Mouse (Mus musculus): ENCODE data around the gene Ninj1. TPM values are rescaled to one million over a fixed set of nuclear protein-coding genes. Genes with fewer than 3 reads are reported as not detected.

The Ninj1 gene
- polyA plus RNA-seq, 1 experiment, result 53.6 TPM

- H3K4me1 ChIP-seq (ENCODE audit: control insufficient read depth, insufficient read depth, insufficient read length, low read length), result peaks cover 14% of the 10 kb centered on the region
- H3K27ac ChIP-seq (ENCODE audit: insufficient read depth, low read depth, low read length), result peak within 1 kb of the TSS; percentile 82
- H3K36me3 ChIP-seq (ENCODE audit: control insufficient read depth, insufficient read depth, low read length), result no peaks in the 10 kb centered on the region
- TF ChIP-seq POLR2A (IDR thresholded peaks at IDR 0.05; ENCODE audit: low read depth, low read length) (peak; percentile 97), CTCF (IDR thresholded peaks at IDR 0.05; ENCODE audit: extremely low read depth, insufficient read length, insufficient replicate concordance, low read depth, low read length) (no peak)
- 1% methylated on average over 78 of the region's 78 CpGs for WGBS
- no peaks in the 10 kb centered on the region for H3K27me3 ChIP-seq (ENCODE audit: control insufficient read depth, insufficient read depth, low read length)
- H3K4me3 ChIP-seq (ENCODE audit: low read depth, low read length), result peak within 1 kb of the TSS; percentile 86
Observed at GRCm38 (mm10) chr13:49215504-49216219, 28.4 kb downstream of the Ninj1 start, which contains the start of gene Card19. Gene Card19 (minus strand): TSS chr13:49216037.

DNA sequence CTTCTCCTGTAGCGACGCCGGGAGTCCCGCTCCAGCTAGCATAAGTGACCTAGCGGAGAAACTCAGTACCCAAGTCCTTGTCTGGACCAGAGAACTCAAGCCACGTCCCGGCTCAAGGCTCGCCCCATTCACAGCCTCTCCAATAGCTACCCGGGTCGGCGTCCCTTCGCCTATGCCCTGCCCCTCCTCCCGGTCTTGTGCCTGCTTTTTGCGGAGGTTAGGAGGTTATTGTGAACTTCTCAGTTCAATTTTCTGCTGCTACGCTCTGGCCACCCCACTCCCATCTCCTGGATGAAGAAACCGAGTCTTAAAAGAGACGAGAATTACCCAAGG is 28.9 kb downstream of the Ninj1 start:
- Histone ChIP-seq H3K36me3 (ENCODE audit: control insufficient read depth, insufficient read depth, low read length) (no peaks in the 10 kb centered on the region), H3K27ac (ENCODE audit: insufficient read depth, low read depth, low read length) (peak overlapping the region; percentile 82), H3K4me1 (ENCODE audit: control insufficient read depth, insufficient read depth, insufficient read length, low read length) (peaks cover 14% of the 10 kb centered on the region), H3K4me3 (ENCODE audit: low read depth, low read length) (peak overlapping the region; percentile 86), H3K27me3 (ENCODE audit: control insufficient read depth, insufficient read depth, low read length) (no peaks in the 10 kb centered on the region)
- TF ChIP-seq POLR2A (IDR thresholded peaks at IDR 0.05; ENCODE audit: low read depth, low read length), result no peak
- TF ChIP-seq CTCF (IDR thresholded peaks at IDR 0.05; ENCODE audit: extremely low read depth, insufficient read length, insufficient replicate concordance, low read depth, low read length), result no peak
- 4% methylated on average over 17 of the region's 17 CpGs for WGBS

- no peak overlapping the region for H3K4me3 ChIP-seq (ENCODE audit: low read depth, low read length)
- peaks cover 14% of the 10 kb centered on the region for H3K4me1 ChIP-seq (ENCODE audit: control insufficient read depth, insufficient read depth, insufficient read length, low read length)
- WGBS, result 91% methylated on average over 9 of the region's 9 CpGs
- H3K27me3 ChIP-seq (ENCODE audit: control insufficient read depth, insufficient read depth, low read length), result no peaks in the 10 kb centered on the region
- no peak overlapping the region for H3K27ac ChIP-seq (ENCODE audit: insufficient read depth, low read depth, low read length)
- H3K36me3 ChIP-seq (ENCODE audit: control insufficient read depth, insufficient read depth, low read length), result no peaks in the 10 kb centered on the region
- TF ChIP-seq POLR2A (IDR thresholded peaks at IDR 0.05; ENCODE audit: low read depth, low read length) (no peak), CTCF (IDR thresholded peaks at IDR 0.05; ENCODE audit: extremely low read depth, insufficient read length, insufficient replicate concordance, low read depth, low read length) (no peak)
Observed at GRCm38 (mm10) chr13:49216808-49217561, 29.7 kb downstream of the Ninj1 start.

DNA sequence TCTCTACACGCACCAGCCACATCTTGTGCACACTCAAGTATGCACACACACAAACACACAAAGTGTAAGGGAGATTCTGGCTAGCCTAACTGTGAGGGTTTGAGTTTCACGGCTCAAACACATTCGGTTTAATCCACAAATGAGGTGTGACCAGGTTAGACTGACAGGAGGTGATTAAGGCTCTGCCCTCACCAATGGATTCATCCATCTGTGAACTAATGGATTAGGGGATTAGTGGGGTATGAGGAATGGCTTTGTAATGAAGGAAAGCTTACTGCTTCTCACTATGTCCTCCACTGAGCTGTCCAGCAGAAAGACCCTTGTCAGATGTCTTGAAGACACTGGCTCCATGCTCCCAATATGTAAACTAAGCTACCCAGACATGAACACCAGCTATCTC is 31.4 kb downstream of the Ninj1 start:
- Histone ChIP-seq H3K27me3 (ENCODE audit: control insufficient read depth, insufficient read depth, low read length) (no peaks in the 10 kb centered on the region), H3K27ac (ENCODE audit: insufficient read depth, low read depth, low read length) (no peak overlapping the region), H3K4me1 (ENCODE audit: control insufficient read depth, insufficient read depth, insufficient read length, low read length) (peaks cover 9% of the 10 kb centered on the region), H3K36me3 (ENCODE audit: control insufficient read depth, insufficient read depth, low read length) (no peaks in the 10 kb centered on the region), H3K4me3 (ENCODE audit: low read depth, low read length) (no peak overlapping the region)
- TF ChIP-seq CTCF (IDR thresholded peaks at IDR 0.05; ENCODE audit: extremely low read depth, insufficient read length, insufficient replicate concordance, low read depth, low read length) (no peak), POLR2A (IDR thresholded peaks at IDR 0.05; ENCODE audit: low read depth, low read length) (no peak)
- WGBS, result 87% methylated on average over 3 of the region's 3 CpGs

GRCm38 (mm10) chr13:49219367-49219766 is 32.1 kb downstream of the Ninj1 start:
- H3K27me3 ChIP-seq (ENCODE audit: control insufficient read depth, insufficient read depth, low read length), result no peaks in the 10 kb centered on the region
- no peak overlapping the region for H3K4me3 ChIP-seq (ENCODE audit: low read depth, low read length)
- H3K4me1 ChIP-seq (ENCODE audit: control insufficient read depth, insufficient read depth, insufficient read length, low read length), result peaks cover 6% of the 10 kb centered on the region; the same call in 1 of the 2 replicates
- H3K27ac ChIP-seq (ENCODE audit: insufficient read depth, low read depth, low read length), result no peak overlapping the region
- TF ChIP-seq CTCF (IDR thresholded peaks at IDR 0.05; ENCODE audit: extremely low read depth, insufficient read length, insufficient replicate concordance, low read depth, low read length) (no peak), POLR2A (IDR thresholded peaks at IDR 0.05; ENCODE audit: low read depth, low read length) (no peak)
- H3K36me3 ChIP-seq (ENCODE audit: control insufficient read depth, insufficient read depth, low read length), result no peaks in the 10 kb centered on the region
- 92% methylated on average over 4 of the region's 4 CpGs for WGBS

- H3K4me3 ChIP-seq (ENCODE audit: low read depth, low read length), result no peak overlapping the region
- H3K27me3 ChIP-seq (ENCODE audit: control insufficient read depth, insufficient read depth, low read length), result no peaks in the 10 kb centered on the region
- WGBS, result 51% methylated on average over 5 of the region's 5 CpGs
- H3K4me1 ChIP-seq (ENCODE audit: control insufficient read depth, insufficient read depth, insufficient read length, low read length), result peaks cover 3% of the 10 kb centered on the region; the same call in 1 of the 2 replicates
- TF ChIP-seq POLR2A (IDR thresholded peaks at IDR 0.05; ENCODE audit: low read depth, low read length) (no peak), CTCF (IDR thresholded peaks at IDR 0.05; ENCODE audit: extremely low read depth, insufficient read length, insufficient replicate concordance, low read depth, low read length) (no peak)
- no peaks in the 10 kb centered on the region for H3K36me3 ChIP-seq (ENCODE audit: control insufficient read depth, insufficient read depth, low read length)
- no peak overlapping the region for H3K27ac ChIP-seq (ENCODE audit: insufficient read depth, low read depth, low read length)
Observed at GRCm38 (mm10) chr13:49220912-49221311, 33.6 kb downstream of the Ninj1 start.

DNA sequence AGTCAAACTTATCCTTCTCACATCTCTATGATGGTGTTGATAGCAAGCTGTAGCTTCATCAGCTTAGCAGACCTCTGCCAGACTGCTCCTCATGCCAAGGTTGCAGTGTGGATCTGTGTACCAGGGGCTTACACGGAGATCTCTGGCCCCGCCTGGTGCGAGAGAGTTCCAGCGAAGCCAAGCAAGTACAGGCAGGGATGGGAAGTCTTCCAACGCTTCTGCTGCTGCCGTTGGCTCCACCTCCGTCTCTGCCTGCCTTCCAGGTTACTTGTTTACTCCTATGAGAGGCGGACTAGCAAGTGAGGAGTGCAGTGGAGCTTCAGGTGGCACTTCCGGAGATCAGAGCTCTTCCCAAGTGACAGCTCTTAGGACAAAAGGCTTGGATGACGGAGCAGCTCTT is 37.0 kb downstream of the Ninj1 start:
- no peak overlapping the region for H3K27ac ChIP-seq (ENCODE audit: insufficient read depth, low read depth, low read length)

More for the DNA sequence above, 37.0 kb downstream of the Ninj1 start:
- H3K27me3 ChIP-seq (ENCODE audit: control insufficient read depth, insufficient read depth, low read length), result no peaks in the 10 kb centered on the region
- 20% methylated on average over 10 of the region's 10 CpGs for WGBS
- no peaks in the 10 kb centered on the region for H3K4me1 ChIP-seq (ENCODE audit: control insufficient read depth, insufficient read depth, insufficient read length, low read length)
- no peak for TF ChIP-seq CTCF (IDR thresholded peaks at IDR 0.05; ENCODE audit: extremely low read depth, insufficient read length, insufficient replicate concordance, low read depth, low read length)
- TF ChIP-seq POLR2A (IDR thresholded peaks at IDR 0.05; ENCODE audit: low read depth, low read length), result no peak
- H3K36me3 ChIP-seq (ENCODE audit: control insufficient read depth, insufficient read depth, low read length), result no peaks in the 10 kb centered on the region
- H3K4me3 ChIP-seq (ENCODE audit: low read depth, low read length), result no peak overlapping the region

Measured in small intestine, adult 2 months (tissue).